Mouse (Mus musculus): ENCODE measurements around the gene Cfl1. TPM values are rescaled to one million over a fixed set of nuclear protein-coding genes. Genes with fewer than 3 reads are reported as not detected.
A peak's percentile ranks its signal among the peaks of the same experiment; 100 is the strongest.
"Not testable (repeated sequence)": the region's sequence is repeated elsewhere in the genome, so short reads cannot be mapped to it uniquely, and the experiment has no call there.

Gene Cfl1
- total and polyA plus RNA-seq, 3 experiments: 818 to 1,768 (median 999) TPM

DNA sequence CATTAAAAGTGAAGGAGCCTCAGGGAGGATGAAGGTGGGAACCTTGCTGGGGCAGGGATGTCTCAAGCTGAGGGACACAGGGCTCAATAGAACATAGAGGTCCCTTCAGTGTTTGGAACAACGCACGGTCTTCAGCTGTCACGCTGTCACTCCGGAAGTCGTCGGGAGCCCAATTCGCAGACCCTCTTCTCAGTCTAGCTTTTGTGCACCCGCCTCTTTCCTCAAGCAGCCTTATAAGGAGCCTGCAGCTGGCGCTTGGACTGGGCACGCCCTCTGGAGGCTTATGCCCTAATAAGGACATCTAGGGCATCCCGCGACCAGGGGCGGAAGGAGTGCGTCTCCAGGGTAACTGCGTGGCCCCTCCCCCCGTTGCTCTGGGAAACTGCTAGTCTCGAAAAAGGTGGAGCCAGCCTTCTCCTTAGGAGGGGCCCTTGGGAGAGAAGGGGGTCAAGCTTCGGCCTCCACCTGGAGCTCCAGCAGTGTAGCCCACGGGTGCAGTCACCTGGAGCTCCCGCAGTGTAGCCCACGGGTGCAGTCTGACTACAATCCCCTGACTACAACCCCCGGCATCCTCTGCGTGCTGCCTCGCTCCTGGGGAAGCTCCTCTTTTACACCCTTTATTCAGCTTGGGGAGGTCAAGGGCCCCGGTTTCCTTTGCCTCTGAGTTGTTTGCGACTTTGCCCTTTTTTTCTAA lies 1.2 kb upstream of the Cfl1 start (continued):
- no peak for TF ChIP-seq PAX5 (IDR thresholded peaks at IDR 0.05; ENCODE audit: low read length)
- no peak for TF ChIP-seq JUN (IDR thresholded peaks at IDR 0.05; ENCODE audit: insufficient read depth, low read depth, low read length)
- TF ChIP-seq POLR2AphosphoS2 (IDR thresholded peaks at IDR 0.05; ENCODE audit: low read depth, low read length): no peak
- no peak; the same call in 1 of the 2 replicates for TF ChIP-seq E2F4 (IDR thresholded peaks at IDR 0.05; ENCODE audit: insufficient replicate concordance, low read depth, low read length)
- no peak for TF ChIP-seq RAD21 (IDR thresholded peaks at IDR 0.05; ENCODE audit: low read depth, low read length)
- TF ChIP-seq ELF1 (IDR thresholded peaks at IDR 0.05; ENCODE audit: low read depth, low read length): peak; percentile 83
- TF ChIP-seq SIN3A (IDR thresholded peaks at IDR 0.05; ENCODE audit: low read length): no peak; the same call in 1 of the 2 replicates

DNA sequence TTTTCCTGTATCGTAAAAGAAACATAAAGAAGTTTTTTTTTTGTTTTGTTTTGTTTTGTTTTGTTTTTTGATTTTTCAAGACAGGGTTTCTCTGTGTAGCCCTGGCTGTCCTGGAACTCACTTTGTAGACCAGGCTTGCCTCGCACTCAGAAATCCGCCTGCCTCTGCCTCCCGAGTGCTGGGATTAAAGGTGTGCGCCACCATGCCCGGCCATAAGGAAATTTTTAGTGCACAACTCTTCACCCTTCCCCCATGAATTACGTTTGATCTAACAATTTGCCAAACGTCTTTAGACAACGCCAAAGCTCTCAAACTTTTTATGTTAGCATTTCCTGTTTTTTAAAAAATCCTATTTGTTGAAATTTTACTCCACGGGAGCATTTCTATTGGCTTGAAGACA lies 534 bp upstream of the Cfl1 start:
- H3K79me2 ChIP-seq (replicated peaks; ENCODE audit: control insufficient read depth, extremely low read depth, insufficient read depth, poor library complexity, severe bottlenecking): peaks cover 24% of the 10 kb centered on the region
- H3K4me1 ChIP-seq (ENCODE audit: control insufficient read depth in 1 of 2, insufficient read depth in 2 of 2): peaks cover 6 to 35% of the 10 kb centered on the region in 2 experiments; a peak in 3 of 4 replicates
- 0 out of 2 replicates have a peak, but pooled peaks have one; percentile 76 for TF ChIP-seq CHD1 (IDR thresholded peaks at IDR 0.05; ENCODE audit: low read depth, low read length)
- 0 out of 2 replicates have a peak, but pooled peaks have one; percentile 33 for TF ChIP-seq ZMIZ1 (IDR thresholded peaks at IDR 0.05; ENCODE audit: low read depth, low read length)
- in situ Hi-C loops (cut with MboI; ENCODE audit: low pct_ligation_motif_present, low pct_unique_long_range_greater_than_20kb, low sequenced_read_pairs): loop anchor here (5.0 kb wide), 1 partner anchor 32 kb away; the partner anchor contains the start of gene Ccdc85b
- H3K27me3 ChIP-seq (replicated peaks); H3K27ac ChIP-seq (ENCODE audit: insufficient read depth, low read depth); H3K9ac ChIP-seq (ENCODE audit: insufficient read depth, low read depth); DNase-seq (ENCODE audit: extremely low read depth); H3K9me3 ChIP-seq (replicated peaks; ENCODE audit: low read length); dilution Hi-C loops (cut with MboI; ENCODE audit: extremely low pct_ligation_motif_present, extremely low pct_unique_long_range_greater_than_20kb, low sequenced_read_pairs): not testable (repeated sequence)
- 0 out of 2 replicates have a peak overlapping the region, but pooled peaks have one; percentile 32 for H3K4me2 ChIP-seq (ENCODE audit: insufficient read depth, low read depth, poor library complexity, severe bottlenecking)
- H3K36me3 ChIP-seq (replicated peaks in 1 of 2; ENCODE audit: control insufficient read depth in 1 of 2, insufficient read depth in 1 of 2, low read length in 1 of 2): peaks cover 35 to 45% of the 10 kb centered on the region in 2 experiments
- H3K4me3 ChIP-seq (replicated peaks in 1 of 3; ENCODE audit: low read depth in 2 of 3, low read length in 2 of 3, poor library complexity in 1 of 3): peak overlapping the region in 2 of 3 experiments; percentile 29 to 99

DNA sequence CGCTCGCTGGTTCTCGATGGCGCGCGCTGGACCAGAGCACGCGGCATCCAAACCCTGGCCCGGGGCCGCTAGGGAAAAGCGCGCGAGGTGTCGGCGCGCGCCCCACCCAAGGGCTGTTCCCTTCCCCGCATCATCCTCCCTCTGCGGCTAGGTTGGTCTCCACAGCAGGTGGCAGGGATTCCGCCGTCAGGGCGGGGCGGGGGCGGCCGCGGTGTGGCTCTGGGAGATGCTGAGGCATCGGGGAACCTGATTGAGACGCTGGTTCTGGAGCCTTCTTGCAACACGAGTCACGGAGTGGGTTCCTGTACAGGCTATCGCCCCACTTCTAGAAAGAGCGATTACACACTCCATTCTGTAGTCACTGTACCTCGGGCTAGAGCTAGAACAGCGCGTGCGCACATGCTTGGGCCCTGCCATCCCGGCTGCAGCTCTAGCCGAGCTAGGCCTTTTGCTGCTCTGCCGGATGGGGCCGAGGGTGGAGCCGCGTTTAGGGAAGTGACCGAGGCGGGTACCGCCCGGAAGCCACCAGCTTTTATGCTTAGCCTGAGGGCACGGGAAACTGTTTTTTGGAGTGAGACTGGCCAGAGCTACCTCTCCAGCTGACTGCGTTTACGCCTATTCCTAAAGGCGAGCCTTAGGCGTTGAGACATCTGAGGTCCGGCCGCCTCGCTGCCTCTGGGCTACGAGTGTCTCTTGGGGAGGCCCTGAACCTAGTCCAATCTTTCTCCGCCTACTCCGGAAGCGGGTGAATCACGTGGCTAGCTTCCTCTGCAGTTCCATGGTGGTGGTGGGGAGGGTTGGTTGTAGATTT lies 848 bp downstream of the Cfl1 start:
- DNase-seq (ENCODE audit: extremely low read depth): peak; percentile 91
- Histone ChIP-seq H3K79me2 (replicated peaks; ENCODE audit: control insufficient read depth, extremely low read depth, insufficient read depth, poor library complexity, severe bottlenecking) (peaks cover 24% of the 10 kb centered on the region), H3K4me3 (replicated peaks in 1 of 3; ENCODE audit: low read depth in 2 of 3, low read length in 2 of 3, poor library complexity in 1 of 3) (peak overlapping the region; percentile 82 to 99 (median 90)), H3K4me2 (ENCODE audit: insufficient read depth, low read depth, poor library complexity, severe bottlenecking) (no peak overlapping the region), H3K36me3 (replicated peaks in 1 of 2; ENCODE audit: control insufficient read depth in 1 of 2, insufficient read depth in 1 of 2, low read length in 1 of 2) (peaks cover 34 to 44% of the 10 kb centered on the region in 2 experiments), H3K27me3 (replicated peaks) (no peaks in the 10 kb centered on the region), H3K27ac (ENCODE audit: insufficient read depth, low read depth) (peak overlapping the region; percentile 92), H3K9ac (ENCODE audit: insufficient read depth, low read depth) (peak overlapping the region; percentile 80), H3K4me1 (ENCODE audit: control insufficient read depth in 1 of 2, insufficient read depth in 2 of 2) (peaks cover 6 to 33% of the 10 kb centered on the region in 2 experiments; a peak in 3 of 4 replicates), H3K9me3 (replicated peaks; ENCODE audit: low read length) (no peaks in the 10 kb centered on the region)
- dilution Hi-C loops (cut with MboI; ENCODE audit: extremely low pct_ligation_motif_present, extremely low pct_unique_long_range_greater_than_20kb, low sequenced_read_pairs) (no loop called here), in situ Hi-C loops (cut with MboI; ENCODE audit: low pct_ligation_motif_present, low pct_unique_long_range_greater_than_20kb, low sequenced_read_pairs) (loop anchor here (5.0 kb wide), 1 partner anchor 34 kb away; the partner anchor contains the start of gene Ccdc85b)
- no peak for TF ChIP-seq PAX5 (IDR thresholded peaks at IDR 0.05; ENCODE audit: low read length)
- no peak for TF ChIP-seq SMC3 (IDR thresholded peaks at IDR 0.05; ENCODE audit: low read depth, low read length)
- TF ChIP-seq KAT2A (IDR thresholded peaks at IDR 0.05; ENCODE audit: insufficient replicate concordance, low read length): no peak
- no peak; the same call in 1 of the 2 replicates for TF ChIP-seq CHD2 (IDR thresholded peaks at IDR 0.05; ENCODE audit: low read length)
- no peak for TF ChIP-seq MAZ (IDR thresholded peaks at IDR 0.05; ENCODE audit: low read depth, low read length)
- peak; percentile 86 for TF ChIP-seq BHLHE40 (IDR thresholded peaks at IDR 0.05; ENCODE audit: low read depth, low read length)
- no peak for TF ChIP-seq E2F4 (IDR thresholded peaks at IDR 0.05; ENCODE audit: insufficient replicate concordance, low read depth, low read length)
- TF ChIP-seq POLR2A (IDR thresholded peaks at IDR 0.05; ENCODE audit: low read depth, low read length): peak; percentile 86
- TF ChIP-seq TCF12 (IDR thresholded peaks at IDR 0.05; ENCODE audit: low read depth, low read length): peak; percentile 67
- no peak for TF ChIP-seq GABPA (IDR thresholded peaks at IDR 0.05; ENCODE audit: insufficient replicate concordance, low read depth, low read length)
- TF ChIP-seq JUN (IDR thresholded peaks at IDR 0.05; ENCODE audit: insufficient read depth, low read depth, low read length): no peak
- TF ChIP-seq HCFC1 (IDR thresholded peaks at IDR 0.05; ENCODE audit: low read depth, low read length): peak; percentile 40; the same call in 1 of the 2 replicates
- no peak for TF ChIP-seq MAFK (IDR thresholded peaks at IDR 0.05; ENCODE audit: insufficient replicate concordance, low read length)
- TF ChIP-seq JUND (conservative IDR thresholded peaks at IDR 0.05; ENCODE audit: low read depth, low read length): no peak
- peak; percentile 8; the same call in 1 of the 2 replicates for TF ChIP-seq MYC (IDR thresholded peaks at IDR 0.05; ENCODE audit: low read depth, low read length)
- TF ChIP-seq CHD1 (IDR thresholded peaks at IDR 0.05; ENCODE audit: low read depth, low read length): no peak; the same call in 1 of the 2 replicates
- no peak for TF ChIP-seq ZKSCAN1 (IDR thresholded peaks at IDR 0.05; ENCODE audit: borderline replicate concordance, low read depth, low read length)
- TF ChIP-seq POLR2AphosphoS2 (IDR thresholded peaks at IDR 0.05; ENCODE audit: low read depth, low read length): peak; percentile 74; the same call in 1 of the 2 replicates
- peak; percentile 91; the same call in 1 of the 2 replicates for TF ChIP-seq ZMIZ1 (IDR thresholded peaks at IDR 0.05; ENCODE audit: low read depth, low read length)
- peak; percentile 80 for TF ChIP-seq USF2 (conservative IDR thresholded peaks at IDR 0.05; ENCODE audit: low read depth, low read length)
- TF ChIP-seq SIN3A (IDR thresholded peaks at IDR 0.05; ENCODE audit: low read length): peak; percentile 95
- peak; percentile 67 for TF ChIP-seq NRF1 (IDR thresholded peaks at IDR 0.05; ENCODE audit: low read depth, low read length)
